Mouse (Mus musculus): ENCODE measurements around the gene Camta1. TPM values are rescaled to one million over a fixed set of nuclear protein-coding genes. Genes with fewer than 3 reads are reported as not detected.
"Not testable (repeated sequence)": the region's sequence is repeated elsewhere in the genome, so short reads cannot be mapped to it uniquely, and the experiment has no call there.

Gene Camta1
- polyA plus RNA-seq, 1 experiment: 7.7 TPM

DNA sequence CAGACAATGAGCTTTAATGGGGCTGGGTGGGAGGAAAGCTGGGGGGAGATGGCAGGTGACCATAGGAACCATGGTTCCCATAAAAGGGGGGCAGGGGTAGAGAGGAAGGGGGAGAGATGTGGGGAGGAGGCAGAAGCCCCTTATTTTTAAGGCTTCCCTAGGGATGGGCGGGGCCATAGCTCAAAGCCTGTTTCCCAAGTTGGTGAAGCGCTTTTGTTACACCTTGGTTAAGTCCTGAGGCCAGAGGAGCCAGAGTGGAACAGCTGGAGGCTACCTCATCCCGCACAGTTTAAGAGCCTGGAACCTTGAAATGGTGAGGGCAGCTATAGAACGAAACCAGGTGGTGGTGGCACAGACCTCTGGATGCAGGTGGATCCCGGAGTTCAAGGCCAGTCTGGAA is 973.8 kb downstream of the Camta1 start:
- TF ChIP-seq CTCF (conservative IDR thresholded peaks at IDR 0.05; ENCODE audit: insufficient read depth, insufficient read length, low read depth, low read length) (no peak), POLR2A (IDR thresholded peaks at IDR 0.05; ENCODE audit: low read depth, low read length) (no peak)
- Histone ChIP-seq H3K4me1 (ENCODE audit: control insufficient read depth, insufficient read depth, low read length) (peaks cover 15% of the 10 kb centered on the region; the same call in 1 of the 2 replicates), H3K4me3 (ENCODE audit: insufficient read depth, low read depth, low read length) (no peak overlapping the region), H3K27me3 (replicated peaks; ENCODE audit: control insufficient read depth, insufficient read depth, low read length) (no peaks in the 10 kb centered on the region), H3K36me3 (ENCODE audit: control insufficient read depth, insufficient read depth, low read length) (no peaks in the 10 kb centered on the region), H3K27ac (ENCODE audit: insufficient read depth, low read depth, low read length) (no peak overlapping the region)
- 91% methylated on average over 5 of the region's 5 CpGs for WGBS
- no peak for DNase-seq

DNA sequence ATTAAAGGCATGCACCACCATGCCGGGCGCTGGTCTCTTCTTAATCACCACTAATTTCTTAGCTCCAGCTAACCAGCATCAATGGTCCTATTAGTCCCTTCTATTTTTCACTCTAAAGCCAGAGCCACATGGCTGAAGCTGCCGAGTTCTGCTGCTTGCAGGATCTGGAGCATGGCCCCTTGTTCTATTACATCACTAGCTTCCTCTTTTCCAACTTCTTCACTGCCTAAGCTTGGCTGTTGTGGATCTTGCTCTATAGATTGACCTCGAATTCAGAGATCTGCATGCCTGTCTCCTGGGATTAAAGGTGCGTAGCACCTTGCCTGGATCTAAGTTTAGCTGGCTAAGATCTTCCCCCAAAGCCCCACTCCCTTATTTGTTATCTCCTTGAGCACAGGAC is 979.0 kb downstream of the Camta1 start:
- Histone ChIP-seq H3K27me3 (replicated peaks; ENCODE audit: control insufficient read depth, insufficient read depth, low read length) (no peaks in the 10 kb centered on the region), H3K4me3 (ENCODE audit: insufficient read depth, low read depth, low read length) (no peak overlapping the region), H3K4me1 (ENCODE audit: control insufficient read depth, insufficient read depth, low read length) (no peaks in the 10 kb centered on the region), H3K36me3 (ENCODE audit: control insufficient read depth, insufficient read depth, low read length) (no peaks in the 10 kb centered on the region), H3K27ac (ENCODE audit: insufficient read depth, low read depth, low read length) (no peak overlapping the region)
- 79% methylated on average over 5 of the region's 5 CpGs for WGBS
- no peak for DNase-seq
- TF ChIP-seq CTCF (conservative IDR thresholded peaks at IDR 0.05; ENCODE audit: insufficient read depth, insufficient read length, low read depth, low read length) (no peak), POLR2A (IDR thresholded peaks at IDR 0.05; ENCODE audit: low read depth, low read length) (no peak)

DNA sequence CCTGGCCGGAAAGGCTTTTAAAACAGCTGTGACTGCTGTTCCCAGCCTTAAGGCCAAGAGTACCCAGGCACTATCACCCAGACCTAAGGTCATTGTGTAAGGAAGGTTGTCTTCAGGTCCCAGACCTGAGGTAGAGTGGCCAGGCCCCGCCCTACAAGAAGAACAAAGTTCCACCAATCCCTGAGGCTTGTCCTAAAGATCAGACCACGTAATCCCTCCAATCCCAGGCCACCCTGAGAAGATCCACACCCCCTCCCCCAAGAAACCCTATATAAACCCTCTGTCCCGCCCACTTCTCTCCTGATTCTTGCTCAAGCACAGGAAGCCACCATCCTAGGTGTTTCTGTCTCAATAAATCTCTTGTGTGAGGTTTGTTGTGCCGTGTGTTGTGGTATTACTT is 981.3 kb downstream of the Camta1 start:
- no peak for DNase-seq
- Histone ChIP-seq H3K36me3 (ENCODE audit: control insufficient read depth, insufficient read depth, low read length) (no peaks in the 10 kb centered on the region), H3K4me3 (ENCODE audit: insufficient read depth, low read depth, low read length) (no peak overlapping the region), H3K4me1 (ENCODE audit: control insufficient read depth, insufficient read depth, low read length) (no peaks in the 10 kb centered on the region), H3K27ac (ENCODE audit: insufficient read depth, low read depth, low read length) (no peak overlapping the region), H3K27me3 (replicated peaks; ENCODE audit: control insufficient read depth, insufficient read depth, low read length) (no peaks in the 10 kb centered on the region)
- TF ChIP-seq POLR2A (IDR thresholded peaks at IDR 0.05; ENCODE audit: low read depth, low read length): no peak
- no peak for TF ChIP-seq CTCF (conservative IDR thresholded peaks at IDR 0.05; ENCODE audit: insufficient read depth, insufficient read length, low read depth, low read length)
- 90% methylated on average over 5 of the region's 5 CpGs for WGBS

DNA sequence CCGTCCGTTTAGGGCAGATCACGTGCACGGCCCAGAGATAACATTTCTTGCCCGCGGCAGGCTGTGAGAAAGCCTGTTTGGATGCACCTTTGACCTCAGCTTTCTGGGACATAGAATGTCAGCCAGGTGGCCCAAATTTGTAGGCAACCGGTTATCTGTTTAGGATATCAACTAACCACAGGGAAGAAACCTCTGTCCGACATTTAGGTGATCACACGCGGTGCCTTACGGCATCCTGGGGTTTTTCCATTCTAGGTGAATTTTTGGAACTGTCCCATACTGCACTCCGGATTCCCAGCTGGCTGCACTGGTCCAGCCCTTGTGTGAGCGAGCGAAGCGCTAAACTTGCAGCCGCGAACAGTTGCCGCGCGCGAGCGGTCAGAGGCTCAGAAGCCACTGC is 982.0 kb downstream of the Camta1 start:
- no peaks in the 10 kb centered on the region for H3K27me3 ChIP-seq (replicated peaks; ENCODE audit: control insufficient read depth, insufficient read depth, low read length)
- no peak for DNase-seq
- H3K36me3 ChIP-seq (ENCODE audit: control insufficient read depth, insufficient read depth, low read length): no peaks in the 10 kb centered on the region
- H3K27ac ChIP-seq (ENCODE audit: insufficient read depth, low read depth, low read length): no peak overlapping the region
- WGBS: 97% methylated on average over 22 of the region's 22 CpGs
- H3K4me3 ChIP-seq (ENCODE audit: insufficient read depth, low read depth, low read length): no peak overlapping the region
- TF ChIP-seq CTCF (conservative IDR thresholded peaks at IDR 0.05; ENCODE audit: insufficient read depth, insufficient read length, low read depth, low read length) (no peak), POLR2A (IDR thresholded peaks at IDR 0.05; ENCODE audit: low read depth, low read length) (no peak)
- no peaks in the 10 kb centered on the region for H3K4me1 ChIP-seq (ENCODE audit: control insufficient read depth, insufficient read depth, low read length)

DNA sequence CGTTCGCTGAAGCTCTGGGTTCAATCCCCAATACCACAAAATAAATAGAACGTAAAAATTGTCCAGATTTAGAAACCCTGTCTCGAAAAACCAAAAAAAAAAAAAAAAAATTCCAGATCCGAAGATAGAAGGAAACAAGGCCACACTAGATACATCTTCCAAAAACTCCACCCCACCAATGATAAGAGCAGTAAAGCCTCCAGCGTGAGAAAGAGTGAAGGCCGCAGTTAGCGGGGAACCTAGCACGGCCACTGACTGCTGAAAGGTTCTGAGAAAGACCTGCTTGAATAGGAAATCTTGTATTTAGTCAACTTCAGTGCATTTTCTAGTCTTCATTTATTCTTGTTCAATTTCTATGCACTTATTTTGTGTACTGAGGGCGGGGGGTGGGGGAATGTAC is 986.3 kb downstream of the Camta1 start:
- TF ChIP-seq CTCF (conservative IDR thresholded peaks at IDR 0.05; ENCODE audit: insufficient read depth, insufficient read length, low read depth, low read length) (no peak), POLR2A (IDR thresholded peaks at IDR 0.05; ENCODE audit: low read depth, low read length) (no peak)
- Histone ChIP-seq H3K27ac (ENCODE audit: insufficient read depth, low read depth, low read length) (no peak overlapping the region), H3K36me3 (ENCODE audit: control insufficient read depth, insufficient read depth, low read length) (no peaks in the 10 kb centered on the region), H3K4me1 (ENCODE audit: control insufficient read depth, insufficient read depth, low read length) (peaks cover 5% of the 10 kb centered on the region; the same call in 1 of the 2 replicates), H3K4me3 (ENCODE audit: insufficient read depth, low read depth, low read length) (no peak overlapping the region), H3K27me3 (replicated peaks; ENCODE audit: control insufficient read depth, insufficient read depth, low read length) (no peaks in the 10 kb centered on the region)
- 84% methylated on average over 10 of the region's 10 CpGs for WGBS
- peak; percentile 1 for DNase-seq

DNA sequence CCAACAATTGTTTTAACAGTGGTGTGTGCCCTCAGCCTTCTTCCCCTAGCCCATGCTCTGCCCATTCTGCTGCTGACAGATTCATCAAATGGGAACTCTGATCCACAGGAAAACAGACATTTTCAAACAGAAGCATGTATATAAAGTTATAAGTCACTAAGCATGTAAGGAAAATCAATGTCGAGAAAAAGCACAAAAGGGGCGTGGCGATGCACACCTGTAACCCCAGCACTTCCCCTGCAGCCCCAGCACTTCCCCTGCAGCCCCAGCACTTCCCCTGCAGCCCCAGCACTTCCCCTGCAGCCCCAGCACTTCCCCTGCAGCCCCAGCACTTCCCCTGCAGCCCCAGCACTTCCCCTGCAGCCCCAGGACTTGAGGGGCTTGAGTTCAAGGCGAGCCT is 987.3 kb downstream of the Camta1 start:
- peaks cover 11% of the 10 kb centered on the region; the same call in 1 of the 2 replicates for H3K4me1 ChIP-seq (ENCODE audit: control insufficient read depth, insufficient read depth, low read length)
- WGBS: 49% methylated on average over 4 of the region's 4 CpGs
- not testable (repeated sequence) for H3K4me3 ChIP-seq (ENCODE audit: insufficient read depth, low read depth, low read length); H3K36me3 ChIP-seq (ENCODE audit: control insufficient read depth, insufficient read depth, low read length); DNase-seq; H3K27ac ChIP-seq (ENCODE audit: insufficient read depth, low read depth, low read length); H3K27me3 ChIP-seq (replicated peaks; ENCODE audit: control insufficient read depth, insufficient read depth, low read length)

DNA sequence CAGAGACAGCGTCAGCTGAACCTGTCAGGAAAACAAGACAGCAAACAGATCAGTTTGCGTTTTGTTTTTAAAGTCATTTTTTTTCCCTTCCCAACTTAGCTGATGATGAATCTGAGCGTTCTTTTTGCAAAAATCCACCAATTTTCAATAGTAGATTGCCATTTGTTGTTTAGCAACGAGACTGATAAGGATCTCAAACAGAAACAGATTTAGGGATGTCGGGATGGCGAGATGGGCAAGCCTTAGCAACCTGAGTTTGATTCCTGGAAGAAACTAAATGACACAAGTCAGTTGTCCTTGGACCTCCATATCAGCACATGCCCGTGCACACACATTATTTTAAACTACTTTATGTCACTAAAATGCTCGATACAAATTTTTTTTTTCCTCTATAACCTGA is 989.0 kb downstream of the Camta1 start:
- no peak for DNase-seq
- H3K27ac ChIP-seq (ENCODE audit: insufficient read depth, low read depth, low read length): no peak overlapping the region
- peaks cover 13% of the 10 kb centered on the region; the same call in 1 of the 2 replicates for H3K4me1 ChIP-seq (ENCODE audit: control insufficient read depth, insufficient read depth, low read length)
- TF ChIP-seq CTCF (conservative IDR thresholded peaks at IDR 0.05; ENCODE audit: insufficient read depth, insufficient read length, low read depth, low read length) (no peak), POLR2A (IDR thresholded peaks at IDR 0.05; ENCODE audit: low read depth, low read length) (no peak)
- H3K4me3 ChIP-seq (ENCODE audit: insufficient read depth, low read depth, low read length): no peak overlapping the region
- H3K36me3 ChIP-seq (ENCODE audit: control insufficient read depth, insufficient read depth, low read length): peaks cover 5% of the 10 kb centered on the region; the same call in 1 of the 2 replicates
- H3K27me3 ChIP-seq (replicated peaks; ENCODE audit: control insufficient read depth, insufficient read depth, low read length): no peaks in the 10 kb centered on the region
- WGBS: 56% methylated on average over 8 of the region's 8 CpGs
